Mouse (Mus musculus): Measurements from ENCODE around the gene AI481877. TPM values are rescaled to one million over a fixed set of nuclear protein-coding genes. Genes with fewer than 3 reads are reported as not detected.

AI481877 gene
- total and polyA plus RNA-seq, 3 experiments, result not detected

DNA sequence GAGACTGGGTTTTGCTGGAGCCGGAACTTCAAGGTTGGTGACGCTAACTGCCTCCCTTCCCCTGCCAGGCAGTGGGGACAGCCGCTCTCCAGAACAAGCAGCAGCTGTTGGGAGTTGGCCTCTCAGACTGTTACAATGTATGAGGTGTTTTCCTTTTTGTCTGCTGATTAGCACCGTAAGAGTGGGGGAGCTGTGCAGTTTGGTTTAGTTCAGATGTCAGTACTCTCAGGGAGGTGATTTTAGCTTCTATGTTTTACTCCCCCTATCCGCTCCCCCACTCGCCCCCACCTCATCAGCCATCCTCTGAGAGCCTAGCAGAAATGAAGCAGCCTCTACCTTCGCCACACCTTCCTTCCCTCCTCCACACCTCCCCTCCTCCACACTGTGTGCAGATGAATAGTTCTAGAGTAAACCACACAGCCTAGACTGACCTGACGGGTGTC, 143.5 kb downstream of the AI481877 start:
- in situ Hi-C loops (cut with MboI; ENCODE audit: low pct_ligation_motif_present, low pct_unique_long_range_greater_than_20kb, low sequenced_read_pairs) (loop anchor here (10.0 kb wide), 1 partner anchor 50 kb away; no protein-coding TSS in a partner anchor), dilution Hi-C loops (cut with MboI; ENCODE audit: extremely low pct_ligation_motif_present, extremely low pct_unique_long_range_greater_than_20kb, low sequenced_read_pairs) (no loop called here)
- Histone ChIP-seq H3K27ac (ENCODE audit: insufficient read depth, low read depth) (no peak overlapping the region), H3K4me1 (ENCODE audit: control insufficient read depth in 1 of 2, insufficient read depth in 2 of 2) (peaks cover 0 to 28% of the 10 kb centered on the region in 2 experiments; a peak in 2 of 4 replicates), H3K9me3 (replicated peaks; ENCODE audit: low read length) (no peaks in the 10 kb centered on the region), H3K27me3 (replicated peaks) (no peaks in the 10 kb centered on the region), H3K4me2 (ENCODE audit: insufficient read depth, low read depth, poor library complexity, severe bottlenecking) (no peak overlapping the region), H3K79me2 (replicated peaks; ENCODE audit: control insufficient read depth, extremely low read depth, insufficient read depth, poor library complexity, severe bottlenecking) (no peaks in the 10 kb centered on the region), H3K4me3 (replicated peaks in 1 of 3; ENCODE audit: low read depth in 2 of 3, low read length in 2 of 3, poor library complexity in 1 of 3) (no peak overlapping the region), H3K36me3 (replicated peaks in 1 of 2; ENCODE audit: control insufficient read depth in 1 of 2, insufficient read depth in 1 of 2, low read length in 1 of 2) (no peaks in the 10 kb centered on the region), H3K9ac (ENCODE audit: insufficient read depth, low read depth) (no peak overlapping the region)
- DNase-seq (ENCODE audit: extremely low read depth), result no peak
- TF ChIP-seq MYC (IDR thresholded peaks at IDR 0.05; ENCODE audit: low read depth, low read length) (no peak), MEF2A (IDR thresholded peaks at IDR 0.05; ENCODE audit: borderline replicate concordance, low read depth, low read length) (no peak), ZC3H11A (IDR thresholded peaks at IDR 0.05; ENCODE audit: low read depth, low read length) (no peak), EP300 (IDR thresholded peaks at IDR 0.05; ENCODE audit: low read length) (no peak), USF2 (conservative IDR thresholded peaks at IDR 0.05; ENCODE audit: low read depth, low read length) (no peak), UBTF (IDR thresholded peaks at IDR 0.05; ENCODE audit: low read depth, low read length) (no peak), GABPA (IDR thresholded peaks at IDR 0.05; ENCODE audit: insufficient replicate concordance, low read depth, low read length) (no peak), IRF4 (IDR thresholded peaks at IDR 0.05; ENCODE audit: low read depth, low read length) (no peak), KAT2A (IDR thresholded peaks at IDR 0.05; ENCODE audit: insufficient replicate concordance, low read length) (no peak), ELF1 (IDR thresholded peaks at IDR 0.05; ENCODE audit: low read depth, low read length) (no peak), TBP (conservative IDR thresholded peaks at IDR 0.05; ENCODE audit: low read depth, low read length) (no peak), ZMIZ1 (IDR thresholded peaks at IDR 0.05; ENCODE audit: low read depth, low read length) (no peak)

DNA sequence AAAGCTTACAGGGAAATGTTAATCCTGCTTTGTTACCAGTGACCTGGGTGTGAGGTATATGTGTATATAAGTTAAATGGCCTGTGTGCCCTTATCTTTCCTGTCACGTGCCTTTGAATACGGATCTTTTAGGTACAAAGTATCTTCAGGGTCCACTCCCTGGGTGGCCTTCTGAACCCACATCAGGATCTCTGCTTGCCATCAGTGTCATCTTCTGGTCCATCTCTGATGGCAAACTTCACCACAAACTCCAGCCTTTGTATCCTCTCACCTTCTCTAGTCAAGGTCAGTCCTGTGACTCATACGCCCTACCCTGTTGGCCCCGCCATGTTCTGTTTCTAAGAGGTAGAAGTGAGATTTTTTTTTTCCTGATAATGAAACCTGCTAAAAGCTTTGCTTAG, 144.0 kb downstream of the AI481877 start, which contains the start of gene Dnajc25:
Gene Dnajc25 (plus strand): TSS at position 301 of the 400 bp plus-strand sequence.
- Histone ChIP-seq H3K36me3 (replicated peaks in 1 of 2; ENCODE audit: control insufficient read depth in 1 of 2, insufficient read depth in 1 of 2, low read length in 1 of 2) (no peaks in the 10 kb centered on the region), H3K4me2 (ENCODE audit: insufficient read depth, low read depth, poor library complexity, severe bottlenecking) (no peak within 1 kb of the TSS), H3K27me3 (replicated peaks) (no peaks in the 10 kb centered on the region), H3K4me3 (replicated peaks in 1 of 3; ENCODE audit: low read depth in 2 of 3, low read length in 2 of 3, poor library complexity in 1 of 3) (no peak within 1 kb of the TSS), H3K79me2 (replicated peaks; ENCODE audit: control insufficient read depth, extremely low read depth, insufficient read depth, poor library complexity, severe bottlenecking) (no peaks in the 10 kb centered on the region), H3K27ac (ENCODE audit: insufficient read depth, low read depth) (no peak within 1 kb of the TSS), H3K9me3 (replicated peaks; ENCODE audit: low read length) (no peaks in the 10 kb centered on the region), H3K9ac (ENCODE audit: insufficient read depth, low read depth) (no peak within 1 kb of the TSS), H3K4me1 (ENCODE audit: control insufficient read depth in 1 of 2, insufficient read depth in 2 of 2) (peaks cover 0 to 29% of the 10 kb centered on the region in 2 experiments; a peak in 2 of 4 replicates)
- in situ Hi-C loops (cut with MboI; ENCODE audit: low pct_ligation_motif_present, low pct_unique_long_range_greater_than_20kb, low sequenced_read_pairs), result loop anchor here (10.0 kb wide), 1 partner anchor 50 kb away; no protein-coding TSS in a partner anchor
- dilution Hi-C loops (cut with MboI; ENCODE audit: extremely low pct_ligation_motif_present, extremely low pct_unique_long_range_greater_than_20kb, low sequenced_read_pairs), result no loop called here
- no peak for DNase-seq (ENCODE audit: extremely low read depth)
- TF ChIP-seq KAT2A (IDR thresholded peaks at IDR 0.05; ENCODE audit: insufficient replicate concordance, low read length) (no peak), RAD21 (IDR thresholded peaks at IDR 0.05; ENCODE audit: low read depth, low read length) (no peak), JUND (conservative IDR thresholded peaks at IDR 0.05; ENCODE audit: low read depth, low read length) (no peak), E2F4 (IDR thresholded peaks at IDR 0.05; ENCODE audit: insufficient replicate concordance, low read depth, low read length) (no peak)

Other genes with a start within 250 kb of the AI481877 start
- gene Ecpas, start 226.2 kb downstream of the AI481877 start, total RNA-seq (2012; rRNA removed), result 44.2 and 45.2 TPM in 2 replicates
- gene Ecpas, start 226.2 kb downstream of the AI481877 start, total RNA-seq (2014; rRNA removed), result 44.2 and 47.5 TPM in 2 replicates
- 66.5 and 67.4 TPM in 2 replicates for gene Ecpas, start 226.2 kb downstream of the AI481877 start, polyA plus RNA-seq (2012; ENCODE audit: insufficient read length, low read depth)
- gene Zkscan16, start 195.4 kb downstream of the AI481877 start, total RNA-seq (2012; rRNA removed), result not detected in 2 replicates
- not detected in 2 replicates for gene Zkscan16, start 195.4 kb downstream of the AI481877 start, total RNA-seq (2014; rRNA removed)
- gene Zkscan16, start 195.4 kb downstream of the AI481877 start, polyA plus RNA-seq (2012; ENCODE audit: insufficient read length, low read depth), result not detected in 2 replicates
- gene Ptgr1, start 151.9 kb downstream of the AI481877 start, total RNA-seq (2012; rRNA removed), result 6.2 and 7.2 TPM in 2 replicates
- gene Ptgr1, start 151.9 kb downstream of the AI481877 start, total RNA-seq (2014; rRNA removed), result 2.4 and 2.9 TPM in 2 replicates
- 4.0 and 4.2 TPM in 2 replicates for gene Ptgr1, start 151.9 kb downstream of the AI481877 start, polyA plus RNA-seq (2012; ENCODE audit: insufficient read length, low read depth)
- gene Dnajc25, start 143.9 kb downstream of the AI481877 start, total RNA-seq (2012; rRNA removed), result 2.7 and 3.7 TPM in 2 replicates
- gene Dnajc25, start 143.9 kb downstream of the AI481877 start, total RNA-seq (2014; rRNA removed), result 3.8 and 4.7 TPM in 2 replicates
- gene Dnajc25, start 143.9 kb downstream of the AI481877 start, polyA plus RNA-seq (2012; ENCODE audit: insufficient read length, low read depth), result 7.0 and 7.6 TPM in 2 replicates
- 0.13 TPM in 1 of 2 replicates, not detected in the other for gene Gm20503, start 135.8 kb downstream of the AI481877 start, total RNA-seq (2012; rRNA removed)
- not detected in 2 replicates for gene Gm20503, start 135.8 kb downstream of the AI481877 start, total RNA-seq (2014; rRNA removed)
- 0.70 TPM in 1 of 2 replicates, not detected in the other for gene Gm20503, start 135.8 kb downstream of the AI481877 start, polyA plus RNA-seq (2012; ENCODE audit: insufficient read length, low read depth)
- 55.6 and 68.0 TPM in 2 replicates for gene Gng10, start 103.9 kb downstream of the AI481877 start, total RNA-seq (2012; rRNA removed)
- 189 and 210 TPM in 2 replicates for gene Gng10, start 103.9 kb downstream of the AI481877 start, total RNA-seq (2014; rRNA removed)
- gene Gng10, start 103.9 kb downstream of the AI481877 start, polyA plus RNA-seq (2012; ENCODE audit: insufficient read length, low read depth), result 78.6 and 95.5 TPM in 2 replicates
- 28.7 and 33.8 TPM in 2 replicates for gene Ugcg, start 50.3 kb upstream of the AI481877 start, total RNA-seq (2012; rRNA removed)
- 68.7 and 69.5 TPM in 2 replicates for gene Ugcg, start 50.3 kb upstream of the AI481877 start, total RNA-seq (2014; rRNA removed)
- 24.2 and 25.8 TPM in 2 replicates for gene Ugcg, start 50.3 kb upstream of the AI481877 start, polyA plus RNA-seq (2012; ENCODE audit: insufficient read length, low read depth)

Data from CH12.LX (cell line).